Mouse (Mus musculus): ENCODE measurements at regions not wholly inside any gene's neighbourhood (a gene's known extent, or its start where the extent isn't known, plus 50 kb on each side); places are given as distances from the start of the nearest gene placed in this dataset.
A peak's percentile ranks its signal among the peaks of the same experiment; 100 is the strongest.

DNA sequence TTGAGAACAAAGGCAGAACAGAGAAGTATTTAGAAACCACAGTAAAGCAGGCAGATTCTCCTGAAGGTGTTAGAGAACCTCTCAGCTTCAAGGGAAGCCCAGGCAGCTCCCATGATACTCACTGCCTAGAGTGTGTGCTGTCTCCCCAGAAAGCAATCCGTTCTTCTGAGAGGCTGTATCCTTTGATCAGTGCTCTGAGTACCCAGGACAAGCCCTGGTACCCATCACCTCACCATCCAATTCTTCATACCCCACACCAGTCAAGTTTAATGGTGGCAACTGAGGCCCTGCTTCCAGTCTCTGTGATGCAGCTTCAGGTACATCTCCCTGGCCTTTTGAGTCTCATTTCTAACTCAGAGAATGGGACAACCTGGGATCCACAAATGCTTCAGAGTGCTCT lies 242.1 kb upstream of the Xylt1 start:
- TF ChIP-seq POLR2A (IDR thresholded peaks at IDR 0.05; ENCODE audit: borderline replicate concordance, extremely low read depth, insufficient read depth, insufficient read length, poor library complexity, severe bottlenecking) (no peak), CTCF (IDR thresholded peaks at IDR 0.05; ENCODE audit: borderline replicate concordance, extremely low read depth, insufficient read depth, insufficient read length) (no peak)
- DNase-seq (ENCODE audit: low read depth), result no peak

DNA sequence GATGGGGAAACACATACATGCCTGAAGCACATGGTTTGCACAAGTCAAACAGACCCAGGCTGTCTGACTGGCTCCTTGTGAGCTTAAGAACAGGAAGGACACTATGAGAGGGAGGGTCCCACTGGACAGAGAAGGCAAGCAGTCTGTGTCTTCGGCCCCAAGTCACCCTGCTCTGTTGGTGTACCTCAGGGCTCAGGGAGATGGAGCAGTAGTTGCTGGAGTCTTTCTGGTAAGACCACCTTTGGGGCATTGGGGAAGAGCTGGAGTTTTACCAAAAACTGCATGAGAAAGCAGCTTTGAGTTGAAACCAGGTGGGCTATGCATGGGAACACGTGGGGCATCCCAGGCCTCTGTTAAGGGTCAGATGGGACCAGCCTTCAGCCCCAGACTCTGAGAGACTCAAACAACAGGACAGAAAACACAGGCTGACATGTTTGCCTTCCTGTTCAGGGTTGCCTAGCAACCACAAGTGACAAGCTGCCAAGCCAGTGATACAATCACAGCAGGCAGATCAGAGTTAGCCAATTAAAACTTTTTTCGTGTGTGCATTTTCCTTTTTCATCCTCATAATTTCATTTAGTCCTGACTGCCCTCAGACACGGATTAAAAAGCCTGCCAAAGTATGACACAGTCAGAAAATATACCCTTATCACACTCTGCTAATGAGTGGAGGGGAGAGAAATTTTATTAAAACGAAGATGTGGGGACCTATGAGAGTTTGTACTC lies 241.4 kb upstream of the Xylt1 start:
- TF ChIP-seq POLR2A (IDR thresholded peaks at IDR 0.05; ENCODE audit: borderline replicate concordance, extremely low read depth, insufficient read depth, insufficient read length, poor library complexity, severe bottlenecking) (no peak), CTCF (IDR thresholded peaks at IDR 0.05; ENCODE audit: borderline replicate concordance, extremely low read depth, insufficient read depth, insufficient read length) (no peak)
- DNase-seq (ENCODE audit: low read depth), result peak; percentile 95

DNA sequence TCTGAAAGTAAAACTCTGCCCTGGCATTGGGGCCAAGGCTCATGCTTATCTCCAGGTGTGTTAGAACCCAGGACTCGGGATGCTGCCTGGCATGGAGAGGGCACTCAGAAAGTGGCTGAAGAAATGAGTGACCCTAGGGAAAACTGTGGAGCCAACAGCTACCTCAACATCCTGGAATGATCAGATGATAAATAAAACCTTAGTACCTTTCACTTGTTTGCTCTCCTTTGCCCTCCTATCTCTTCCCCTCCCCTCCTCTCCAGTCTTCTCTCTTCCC lies 240.9 kb upstream of the Xylt1 start:
- no peak for DNase-seq (ENCODE audit: low read depth)
- TF ChIP-seq CTCF (IDR thresholded peaks at IDR 0.05; ENCODE audit: borderline replicate concordance, extremely low read depth, insufficient read depth, insufficient read length), result no peak
- TF ChIP-seq POLR2A (IDR thresholded peaks at IDR 0.05; ENCODE audit: borderline replicate concordance, extremely low read depth, insufficient read depth, insufficient read length, poor library complexity, severe bottlenecking), result no peak

DNA sequence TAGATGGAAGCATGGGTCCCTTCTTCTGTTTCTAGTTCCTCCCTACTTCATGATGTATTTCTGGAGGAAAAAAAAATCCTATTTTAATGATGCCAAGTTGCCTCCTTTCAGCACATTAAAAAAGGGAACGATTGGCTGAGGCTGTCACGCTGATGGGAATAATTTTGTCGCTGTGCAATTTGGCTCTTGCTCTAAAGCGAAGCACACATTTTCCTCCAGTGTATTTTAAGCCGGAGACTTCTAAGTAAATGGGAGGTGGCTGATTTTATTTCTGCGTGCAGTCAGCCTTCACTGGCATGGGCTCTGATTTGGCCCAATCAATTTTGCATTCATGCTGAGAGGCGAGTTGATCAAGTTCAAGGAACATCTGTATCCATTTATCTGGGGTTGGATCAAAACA lies 234.0 kb upstream of the Xylt1 start:
- TF ChIP-seq POLR2A (IDR thresholded peaks at IDR 0.05; ENCODE audit: borderline replicate concordance, extremely low read depth, insufficient read depth, insufficient read length, poor library complexity, severe bottlenecking) (no peak), CTCF (IDR thresholded peaks at IDR 0.05; ENCODE audit: borderline replicate concordance, extremely low read depth, insufficient read depth, insufficient read length) (no peak)
- DNase-seq (ENCODE audit: low read depth), result no peak

DNA sequence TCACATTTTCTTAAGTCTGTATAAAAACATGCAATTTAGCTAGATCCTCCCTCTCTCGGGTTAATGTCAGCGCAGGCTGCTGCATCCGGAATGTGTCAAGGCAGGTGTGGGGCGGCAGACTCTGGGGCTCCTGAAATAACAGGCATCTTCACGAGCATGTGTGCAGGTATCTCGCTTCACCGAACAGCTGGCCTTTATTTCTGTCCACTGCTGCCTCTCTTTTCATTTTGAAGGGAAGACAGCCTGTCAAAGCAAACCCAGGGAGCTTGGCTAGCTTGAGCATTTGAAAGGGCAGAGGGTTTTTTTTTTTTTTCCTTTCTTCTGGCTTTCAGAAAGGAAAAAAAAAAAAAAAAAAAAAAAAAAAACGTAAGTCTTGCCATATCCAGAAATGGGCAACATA lies 230.4 kb upstream of the Xylt1 start:
- peak; percentile 55 for DNase-seq (ENCODE audit: low read depth)
- no peak for TF ChIP-seq POLR2A (IDR thresholded peaks at IDR 0.05; ENCODE audit: borderline replicate concordance, extremely low read depth, insufficient read depth, insufficient read length, poor library complexity, severe bottlenecking)
- TF ChIP-seq CTCF (IDR thresholded peaks at IDR 0.05; ENCODE audit: borderline replicate concordance, extremely low read depth, insufficient read depth, insufficient read length), result no peak

DNA sequence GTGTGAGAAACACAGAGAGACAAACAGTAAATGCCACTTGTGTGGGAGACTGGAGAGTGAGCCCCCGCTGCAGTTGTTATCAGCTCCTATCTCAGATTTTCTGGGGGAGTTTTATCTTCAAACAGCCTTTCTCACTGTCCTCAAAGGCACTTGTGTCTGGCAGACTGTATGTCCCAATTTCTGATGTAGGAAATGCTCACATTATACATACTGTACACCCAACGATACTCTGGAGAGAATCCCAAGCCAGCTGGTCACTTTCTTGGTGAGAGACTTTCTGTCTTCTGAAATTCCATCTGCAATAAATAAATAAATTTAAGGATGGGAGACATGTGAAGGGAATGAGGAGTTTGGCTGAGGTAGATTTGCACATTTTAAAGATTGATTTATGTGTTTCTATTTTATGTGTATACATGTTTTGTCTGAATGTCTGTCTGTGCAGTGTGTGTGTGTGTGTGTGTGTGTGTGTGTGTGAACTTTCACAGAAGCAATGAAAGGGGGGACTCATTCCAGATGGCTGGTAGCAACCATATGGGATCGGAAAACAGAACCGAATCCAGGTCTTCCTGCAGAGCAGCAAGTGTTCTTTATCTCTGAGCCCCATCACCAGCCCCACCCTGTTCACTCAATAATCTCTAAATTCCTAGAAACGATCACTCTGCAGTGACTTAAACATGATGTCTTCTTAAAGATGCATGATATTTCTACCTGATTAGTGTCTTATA lies 226.8 kb upstream of the Xylt1 start:
- TF ChIP-seq CTCF (IDR thresholded peaks at IDR 0.05; ENCODE audit: borderline replicate concordance, extremely low read depth, insufficient read depth, insufficient read length) (no peak), POLR2A (IDR thresholded peaks at IDR 0.05; ENCODE audit: borderline replicate concordance, extremely low read depth, insufficient read depth, insufficient read length, poor library complexity, severe bottlenecking) (no peak)
- no peak for DNase-seq (ENCODE audit: low read depth)

DNA sequence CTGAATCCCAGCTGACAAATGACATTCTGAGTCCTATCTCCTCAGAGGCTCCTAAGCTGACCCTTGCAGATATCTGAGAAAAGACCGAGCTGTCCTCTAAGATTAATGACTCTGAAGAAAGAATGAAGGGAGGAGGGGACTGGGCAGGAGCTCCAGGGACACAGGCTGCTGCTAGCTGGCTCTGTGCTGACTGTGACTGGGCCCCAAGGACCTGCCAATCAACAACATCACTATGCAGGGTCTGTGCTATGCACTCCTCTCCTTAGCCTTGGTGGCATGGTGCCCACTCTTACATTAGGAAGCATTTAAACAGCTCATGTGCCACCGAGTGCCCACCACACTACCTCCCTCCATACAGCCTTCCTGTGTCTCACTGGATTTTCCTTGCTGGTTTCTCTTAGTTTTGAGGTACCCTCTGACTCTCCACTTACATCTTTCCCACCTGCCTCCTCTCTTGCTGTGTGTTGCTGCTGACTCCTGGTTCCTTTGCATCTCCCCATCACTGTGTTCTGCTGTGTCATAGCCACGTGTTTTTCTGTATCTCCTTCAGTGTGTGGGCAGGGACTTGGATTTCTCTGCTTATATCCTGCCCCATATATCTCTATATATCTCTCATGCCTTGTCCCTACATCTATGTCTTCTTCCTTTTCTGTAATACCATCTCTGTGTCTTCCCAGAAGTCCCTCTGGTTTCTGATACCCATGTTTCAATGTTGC lies 219.4 kb upstream of the Xylt1 start:
- peak; percentile 60 for DNase-seq (ENCODE audit: low read depth)
- TF ChIP-seq POLR2A (IDR thresholded peaks at IDR 0.05; ENCODE audit: borderline replicate concordance, extremely low read depth, insufficient read depth, insufficient read length, poor library complexity, severe bottlenecking) (no peak), CTCF (IDR thresholded peaks at IDR 0.05; ENCODE audit: borderline replicate concordance, extremely low read depth, insufficient read depth, insufficient read length) (no peak)

DNA sequence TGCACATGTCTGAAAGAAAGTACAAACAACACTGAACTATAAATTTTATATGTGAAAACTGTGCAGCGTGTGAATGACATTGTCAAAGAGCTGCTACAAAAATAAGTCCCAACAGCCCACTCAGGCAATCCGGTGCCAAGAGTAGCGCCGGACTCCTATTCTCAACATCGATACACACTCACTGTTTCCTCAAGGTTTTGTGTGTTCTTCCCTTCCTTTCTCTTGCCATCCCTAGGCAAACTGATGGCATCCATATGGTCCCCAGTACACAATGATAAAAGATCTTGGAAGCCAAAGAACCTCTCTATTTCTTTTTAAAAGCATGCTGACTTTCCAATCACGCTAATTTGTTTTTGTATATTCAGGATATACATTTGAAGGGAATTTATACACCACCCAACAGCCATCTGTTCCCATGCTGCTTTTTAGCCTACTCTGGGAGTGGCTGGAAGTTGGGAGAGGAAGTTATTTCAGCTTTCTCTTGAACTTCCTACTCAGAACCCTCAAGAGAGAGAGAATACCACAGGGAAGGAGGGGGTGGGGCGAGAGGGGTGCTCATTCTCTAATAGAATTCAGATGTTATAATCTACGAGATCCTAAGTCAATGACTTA lies 205.9 kb upstream of the Xylt1 start:
- TF ChIP-seq CTCF (IDR thresholded peaks at IDR 0.05; ENCODE audit: borderline replicate concordance, extremely low read depth, insufficient read depth, insufficient read length), result no peak
- no peak for TF ChIP-seq POLR2A (IDR thresholded peaks at IDR 0.05; ENCODE audit: borderline replicate concordance, extremely low read depth, insufficient read depth, insufficient read length, poor library complexity, severe bottlenecking)
- DNase-seq (ENCODE audit: low read depth), result no peak

DNA sequence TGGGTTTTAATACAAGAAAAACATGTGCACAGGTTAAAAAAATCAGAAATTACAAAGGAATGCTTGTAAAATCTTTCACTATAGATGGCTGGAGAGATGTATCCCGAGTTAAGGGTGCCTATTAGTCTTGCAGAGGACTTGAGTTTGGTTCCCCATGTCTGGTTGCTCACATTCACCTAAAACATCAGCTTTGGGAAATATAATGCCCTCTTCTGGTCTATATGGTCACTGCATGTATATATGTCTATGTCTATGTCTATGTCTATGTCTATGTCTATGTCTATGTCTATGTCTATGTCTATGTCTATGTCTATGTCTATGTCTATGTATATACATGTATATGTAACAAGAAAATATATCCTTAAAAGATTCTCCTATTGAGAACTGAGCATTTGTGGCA lies 196.8 kb upstream of the Xylt1 start:
- no peak for DNase-seq (ENCODE audit: low read depth)
- TF ChIP-seq CTCF (IDR thresholded peaks at IDR 0.05; ENCODE audit: borderline replicate concordance, extremely low read depth, insufficient read depth, insufficient read length) (no peak), POLR2A (IDR thresholded peaks at IDR 0.05; ENCODE audit: borderline replicate concordance, extremely low read depth, insufficient read depth, insufficient read length, poor library complexity, severe bottlenecking) (no peak)

DNA sequence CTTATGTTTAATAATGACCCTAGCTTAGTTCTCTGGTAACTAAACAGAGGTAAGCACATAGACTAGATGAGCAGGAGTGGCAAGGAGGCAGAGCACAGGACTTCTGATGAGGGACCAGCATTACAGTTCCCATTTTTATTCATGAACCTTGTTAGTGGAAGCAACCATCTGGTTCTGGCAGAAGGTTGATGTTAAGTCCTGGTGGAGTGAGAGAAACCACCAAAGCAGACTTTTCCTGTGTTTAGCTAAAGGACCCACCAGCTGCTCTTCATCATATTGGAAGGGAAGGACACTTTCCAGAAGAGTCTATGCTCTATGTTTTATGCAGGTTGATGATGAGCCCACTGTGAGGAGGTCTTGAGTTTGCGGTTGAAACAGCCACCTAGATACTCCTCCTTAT lies 194.9 kb upstream of the Xylt1 start:
- TF ChIP-seq POLR2A (IDR thresholded peaks at IDR 0.05; ENCODE audit: borderline replicate concordance, extremely low read depth, insufficient read depth, insufficient read length, poor library complexity, severe bottlenecking) (no peak), CTCF (IDR thresholded peaks at IDR 0.05; ENCODE audit: borderline replicate concordance, extremely low read depth, insufficient read depth, insufficient read length) (no peak)

DNA sequence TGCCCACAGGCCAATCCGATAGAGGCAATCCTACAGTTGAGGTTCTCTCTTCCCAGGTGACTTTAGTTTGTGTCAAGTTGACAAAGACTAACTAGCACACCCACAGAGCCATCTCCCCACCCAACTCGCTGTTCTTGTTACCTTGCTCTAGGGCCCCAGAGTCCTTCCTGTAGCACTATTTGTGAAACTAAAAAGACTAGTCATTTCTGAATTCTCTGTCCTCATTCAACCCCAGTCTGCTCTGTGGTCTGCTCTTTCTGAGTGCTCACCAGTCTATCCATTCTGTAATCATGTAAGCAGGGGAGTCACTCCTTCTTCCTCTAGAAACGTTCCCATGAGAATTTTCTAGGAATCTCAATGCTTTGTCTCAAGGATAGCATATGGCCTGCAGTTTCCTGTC lies 184.2 kb upstream of the Xylt1 start:
- TF ChIP-seq POLR2A (IDR thresholded peaks at IDR 0.05; ENCODE audit: borderline replicate concordance, extremely low read depth, insufficient read depth, insufficient read length, poor library complexity, severe bottlenecking), result no peak
- no peak for TF ChIP-seq CTCF (IDR thresholded peaks at IDR 0.05; ENCODE audit: borderline replicate concordance, extremely low read depth, insufficient read depth, insufficient read length)
- no peak for DNase-seq (ENCODE audit: low read depth)

More for the DNA sequence above, 194.9 kb upstream of the Xylt1 start:
- DNase-seq (ENCODE audit: low read depth), result peak; percentile 25
